Comparison of ENCODE assay signal across 8 mouse cellular contexts in the genomic region with DNA sequence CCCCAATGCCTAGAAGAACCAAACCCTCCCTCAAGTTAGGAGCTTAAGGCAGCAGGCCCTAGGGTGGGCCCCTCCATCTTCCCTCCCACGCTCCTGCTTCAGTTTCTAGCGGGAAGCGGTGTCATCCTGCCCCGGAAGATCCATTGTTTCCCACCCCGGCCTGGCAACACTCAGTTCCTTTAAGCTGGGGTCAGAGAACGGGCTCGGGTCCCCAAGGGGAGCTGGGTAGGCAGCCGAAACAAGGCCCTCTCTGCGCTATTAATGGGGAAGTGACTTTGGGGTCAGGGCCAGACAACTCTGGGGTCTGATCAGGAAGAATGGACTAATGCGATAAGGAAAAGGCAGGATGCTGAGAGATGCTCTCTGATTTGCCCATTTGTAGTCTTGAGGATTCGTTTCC. TPM values are rescaled to one million over a fixed set of nuclear protein-coding genes. Genes with fewer than 3 reads are reported as not detected.
DNase-seq lines count a peak whose midpoint lies in the region; ATAC-seq and TF ChIP-seq lines count a peak whose summit lies in the region.

No protein-coding gene starts in this region.

- H3K9me3 ChIP-seq in CH12.LX (replicated peaks; ENCODE audit: low read length) (no peaks in the 10 kb centered on the region), MEL (replicated peaks; ENCODE audit: insufficient read depth, low read length) (no peaks in the 10 kb centered on the region)
- H3K9me3 ChIP-seq in forebrain, embryonic 11.5 days (ENCODE audit: control insufficient read depth, low read length), result no peaks in the 10 kb centered on the region
- H3K9me3 ChIP-seq in midbrain, embryonic 15.5 days, result no peaks in the 10 kb centered on the region

- in situ Hi-C loops in CH12.LX (cut with MboI; ENCODE audit: low pct_ligation_motif_present, low pct_unique_long_range_greater_than_20kb, low sequenced_read_pairs), result loop anchor here (5.0 kb wide), 2 partner anchors 36 to 129 kb away; no protein-coding TSS in a partner anchor

- peaks cover 5 to 20% of the 10 kb centered on the region in 2 experiments; a peak in 2 of 4 replicates for H3K4me1 ChIP-seq in CH12.LX (ENCODE audit: control insufficient read depth in 1 of 2, insufficient read depth in 2 of 2)
- H3K4me1 ChIP-seq in MEL (ENCODE audit: control insufficient read depth in 1 of 2, insufficient read depth in 2 of 2, low read length in 2 of 2), result peaks cover 2 to 9% of the 10 kb centered on the region in 2 experiments; a peak in 3 of 4 replicates
- H3K4me1 ChIP-seq in forebrain, embryonic 11.5 days (replicated peaks; ENCODE audit: control insufficient read depth, insufficient read depth, low read length), result peaks cover 35% of the 10 kb centered on the region
- peaks cover 23% of the 10 kb centered on the region for H3K4me1 ChIP-seq in midbrain, embryonic 15.5 days

- H3K9ac ChIP-seq in CH12.LX (ENCODE audit: insufficient read depth, low read depth) (peak overlapping the region; percentile 99), MEL (ENCODE audit: control insufficient read depth, low read depth, low read length, poor library complexity, severe bottlenecking) (peak overlapping the region; percentile 57)
- peak overlapping the region; percentile 92; the same call in 1 of the 2 replicates for H3K9ac ChIP-seq in forebrain, embryonic 11.5 days (ENCODE audit: low read length)
- H3K9ac ChIP-seq in midbrain, embryonic 15.5 days, result peak overlapping the region; percentile 20; the same call in 1 of the 2 replicates

- intact Hi-C loops in heart, postnatal 36 days (cut with DNase I), result loop anchor here (5.0 kb wide), 1 partner anchor 299 kb away; a partner anchor contains a TSS

- no peak for TF ChIP-seq RAD21 in CH12.LX (IDR thresholded peaks at IDR 0.05; ENCODE audit: low read depth, low read length)
- TF ChIP-seq RAD21 in MEL (IDR thresholded peaks at IDR 0.05; ENCODE audit: low read depth, low read length), result no peak

- H3K79me2 ChIP-seq in CH12.LX (replicated peaks; ENCODE audit: control insufficient read depth, extremely low read depth, insufficient read depth, poor library complexity, severe bottlenecking) (peaks cover 13% of the 10 kb centered on the region), MEL (ENCODE audit: control insufficient read depth, insufficient read depth, low read length, poor library complexity) (peaks cover 9% of the 10 kb centered on the region)

- peaks cover 36 to 46% of the 10 kb centered on the region in 2 experiments for H3K36me3 ChIP-seq in CH12.LX (replicated peaks in 1 of 2; ENCODE audit: control insufficient read depth in 1 of 2, insufficient read depth in 1 of 2, low read length in 1 of 2)
- H3K36me3 ChIP-seq in MEL (ENCODE audit: control insufficient read depth in 1 of 2, insufficient read depth in 2 of 2, low read length in 2 of 2), result peaks cover 2 to 5% of the 10 kb centered on the region in 2 experiments; a peak in 3 of 4 replicates
- H3K36me3 ChIP-seq in forebrain, embryonic 11.5 days (ENCODE audit: control insufficient read depth, insufficient read depth, low read length), result peaks cover 12% of the 10 kb centered on the region; the same call in 1 of the 2 replicates
- peaks cover 20% of the 10 kb centered on the region for H3K36me3 ChIP-seq in midbrain, embryonic 15.5 days (replicated peaks)

- H3K4me3 ChIP-seq in CH12.LX (replicated peaks in 1 of 3; ENCODE audit: low read depth in 2 of 3, low read length in 2 of 3, poor library complexity in 1 of 3) (peak overlapping the region; percentile 72 to 96 (median 78)), MEL (ENCODE audit: control insufficient read depth in 1 of 2, insufficient read depth in 1 of 2, low read depth in 2 of 2, low read length in 2 of 2) (peak overlapping the region; percentile 54 to 67)
- peak overlapping the region; percentile 67; the same call in 1 of the 2 replicates for H3K4me3 ChIP-seq in forebrain, embryonic 11.5 days (ENCODE audit: low read depth, low read length)
- peak overlapping the region; percentile 64 for H3K4me3 ChIP-seq in midbrain, embryonic 15.5 days

- H3K27me3 ChIP-seq in CH12.LX (replicated peaks), result no peaks in the 10 kb centered on the region
- H3K27me3 ChIP-seq in MEL (ENCODE audit: control insufficient read depth in 1 of 2, insufficient read depth in 2 of 2, low read length in 2 of 2), result no peaks in the 10 kb centered on the region
- peaks cover 2% of the 10 kb centered on the region; the same call in 1 of the 2 replicates for H3K27me3 ChIP-seq in forebrain, embryonic 11.5 days (ENCODE audit: control insufficient read depth, insufficient read depth, low read length)
- 0 out of 2 replicates have a peak, but pooled peaks cover 6% of the 10 kb centered on the region for H3K27me3 ChIP-seq in midbrain, embryonic 15.5 days (replicated peaks)

- 22% methylated on average over 11 of the region's 11 CpGs for WGBS in forebrain, embryonic 11.5 days
- WGBS in midbrain, embryonic 15.5 days, result 23% methylated on average over 11 of the region's 11 CpGs

- DNase-seq in CH12.LX (ENCODE audit: extremely low read depth) (no peak), MEL (ENCODE audit: low read depth, low spot score) (peak; percentile 87)
- peak; percentile 71 for DNase-seq in forebrain, embryonic 11.5 days (ENCODE audit: low spot score)
- DNase-seq in heart, postnatal 36 days, result peak; percentile 62 to 67
- peak; percentile 62 to 75 for DNase-seq in kidney, postnatal 4 days
- DNase-seq in frontal cortex, postnatal 36 days (ENCODE audit: low spot score in 2 of 2), result no peak

- TF ChIP-seq POLR2A in CH12.LX (IDR thresholded peaks at IDR 0.05; ENCODE audit: low read depth, low read length) (no peak), MEL (IDR thresholded peaks at IDR 0.05; ENCODE audit: control insufficient read depth in 1 of 2, insufficient read depth in 1 of 2, low read depth in 1 of 2, low read length in 2 of 2, poor library complexity in 1 of 2) (peak in 1 of 2 experiments; percentile 52; a peak in 1 of 4 replicates)

- ATAC-seq in forebrain, embryonic 11.5 days (replicated peaks; ENCODE audit: low FRiP score), result no peak
- no peak for ATAC-seq in midbrain, embryonic 15.5 days (replicated peaks)
- no peak for ATAC-seq in frontal cortex, adult (ENCODE audit: low TSS enrichment)

- H3K4me2 ChIP-seq in CH12.LX (ENCODE audit: insufficient read depth, low read depth, poor library complexity, severe bottlenecking), result peak overlapping the region; percentile 72
- peak overlapping the region; percentile 77 for H3K4me2 ChIP-seq in forebrain, embryonic 11.5 days (ENCODE audit: low read depth, low read length, severe bottlenecking)
- H3K4me2 ChIP-seq in midbrain, embryonic 15.5 days, result peak overlapping the region; percentile 63

- H3K27ac ChIP-seq in CH12.LX (ENCODE audit: insufficient read depth, low read depth), result no peak overlapping the region
- H3K27ac ChIP-seq in MEL (ENCODE audit: control insufficient read depth, low read depth, low read length), result peak overlapping the region; percentile 38
- no peak overlapping the region for H3K27ac ChIP-seq in forebrain, embryonic 11.5 days (ENCODE audit: low read depth, low read length)
- 0 out of 2 replicates have a peak overlapping the region, but pooled peaks have one; percentile 13 for H3K27ac ChIP-seq in midbrain, embryonic 15.5 days

- TF ChIP-seq EP300 in CH12.LX (IDR thresholded peaks at IDR 0.05; ENCODE audit: low read length), result no peak
- TF ChIP-seq EP300 in MEL (IDR thresholded peaks at IDR 0.05; ENCODE audit: low read depth in 1 of 2, low read length in 2 of 2), result peak; percentile 77 to 80

- TF ChIP-seq CTCF in CH12.LX (conservative IDR thresholded peaks at IDR 0.05 in 1 of 2, IDR thresholded peaks at IDR 0.05 in 1 of 2; ENCODE audit: low read depth in 2 of 2, low read length in 2 of 2) (no peak), MEL (IDR thresholded peaks at IDR 0.05 in 2 of 3, conservative IDR thresholded peaks at IDR 0.05 in 1 of 3; ENCODE audit: control insufficient read depth in 1 of 3, insufficient read depth in 1 of 3, low read depth in 2 of 3, low read length in 3 of 3, poor library complexity in 1 of 3, severe bottlenecking in 1 of 3) (no peak)

- dilution Hi-C loops in CH12.LX (cut with MboI; ENCODE audit: extremely low pct_ligation_motif_present, extremely low pct_unique_long_range_greater_than_20kb, low sequenced_read_pairs), result no loop called here

RNA-seq across cellular contexts. Expression of a gene that starts 1.3 kb away (rescaled TPM):
- total RNA-seq in CH12.LX (2012; rRNA removed) (0.25 and 0.38 TPM in 2 replicates), CH12.LX (2014; rRNA removed) (not detected in 2 replicates), MEL (2012; rRNA removed) (0.39 TPM in 2 replicates)
- polyA plus RNA-seq in CH12.LX (2012; ENCODE audit: insufficient read length, low read depth) (0.16 and 0.22 TPM in 2 replicates), MEL (2012; ENCODE audit: insufficient read depth in 1 of 2, insufficient read length in 2 of 2, low read depth in 1 of 2, low replicate concordance in 2 of 2, missing spikeins in 1 of 2) (under 1 TPM in 1 of 2 experiments, not detected in 1; 0.45 TPM)
- polyA plus RNA-seq in forebrain, embryonic 11.5 days (2014; fragmentation: Nextera tagmentation; extraction: Ambion mirVana), result 15.6 and 18.5 TPM in 2 replicates
- total RNA-seq in heart, postnatal 36 days (2021), result 10 to 100 TPM; 23.3 to 29.6 TPM
- polyA plus RNA-seq in midbrain, embryonic 15.5 days (2015; fragmentation: Nextera tagmentation; extraction: Ambion mirVana), result 6.5 and 7.0 TPM in 2 replicates

RNA-seq across cellular contexts. Expression of a gene that starts 1.3 kb away (rescaled TPM):
- 28.4 and 37.4 TPM in 2 replicates for total RNA-seq in CH12.LX (2012; rRNA removed)
- 27.3 and 29.3 TPM in 2 replicates for total RNA-seq in CH12.LX (2014; rRNA removed)
- polyA plus RNA-seq in CH12.LX (2012; ENCODE audit: insufficient read length, low read depth), result 29.5 and 33.2 TPM in 2 replicates
- total RNA-seq in MEL (2012; rRNA removed), result 26.8 and 39.6 TPM in 2 replicates
- polyA plus RNA-seq in MEL (2012; ENCODE audit: insufficient read depth in 1 of 2, insufficient read length in 2 of 2, low read depth in 1 of 2, low replicate concordance in 2 of 2, missing spikeins in 1 of 2), result 10 to 100 TPM in 1 of 2 experiments, not detected in 1; 21.3 TPM
- polyA plus RNA-seq in forebrain, embryonic 11.5 days (2014; fragmentation: Nextera tagmentation; extraction: Ambion mirVana), result 43.7 and 44.4 TPM in 2 replicates
- total RNA-seq in heart, postnatal 36 days (2021), result 10 to 100 TPM; 29.6 to 31.8 TPM
- 32.7 and 33.5 TPM in 2 replicates for polyA plus RNA-seq in midbrain, embryonic 15.5 days (2015; fragmentation: Nextera tagmentation; extraction: Ambion mirVana)

RNA-seq across cellular contexts. Expression of a gene that starts 1.5 kb away (rescaled TPM):
- total RNA-seq in CH12.LX (2012; rRNA removed) (193 and 208 TPM in 2 replicates), CH12.LX (2014; rRNA removed) (161 and 201 TPM in 2 replicates), MEL (2012; rRNA removed) (190 and 191 TPM in 2 replicates)
- polyA plus RNA-seq in CH12.LX (2012; ENCODE audit: insufficient read length, low read depth) (137 and 153 TPM in 2 replicates), MEL (2012; ENCODE audit: insufficient read depth in 1 of 2, insufficient read length in 2 of 2, low read depth in 1 of 2, low replicate concordance in 2 of 2, missing spikeins in 1 of 2) (100 to 1,000 TPM in 1 of 2 experiments, not detected in 1; 173 TPM)
- polyA plus RNA-seq in forebrain, embryonic 11.5 days (2014; fragmentation: Nextera tagmentation; extraction: Ambion mirVana), result 105 and 109 TPM in 2 replicates
- total RNA-seq in heart, postnatal 36 days (2021), result 100 to 1,000 TPM; 101 to 103 TPM
- polyA plus RNA-seq in midbrain, embryonic 15.5 days (2015; fragmentation: Nextera tagmentation; extraction: Ambion mirVana), result 96.8 and 101 TPM in 2 replicates

RNA-seq across cellular contexts. Expression of a gene that starts 16.7 kb away (rescaled TPM):
- total RNA-seq in CH12.LX (2012; rRNA removed), result 2.9 and 5.7 TPM in 2 replicates
- total RNA-seq in CH12.LX (2014; rRNA removed), result 0.36 and 0.66 TPM in 2 replicates
- 6.0 and 7.2 TPM in 2 replicates for polyA plus RNA-seq in CH12.LX (2012; ENCODE audit: insufficient read length, low read depth)
- total RNA-seq in MEL (2012; rRNA removed), result 5.8 and 7.2 TPM in 2 replicates
- polyA plus RNA-seq in MEL (2012; ENCODE audit: insufficient read depth in 1 of 2, insufficient read length in 2 of 2, low read depth in 1 of 2, low replicate concordance in 2 of 2, missing spikeins in 1 of 2), result 10 to 100 TPM; 25.0 to 43.4 TPM
- polyA plus RNA-seq in forebrain, embryonic 11.5 days (2014; fragmentation: Nextera tagmentation; extraction: Ambion mirVana), result 40.9 and 41.0 TPM in 2 replicates
- total RNA-seq in heart, postnatal 36 days (2021), result 10 to 100 TPM; 26.1 to 29.1 TPM
- 41.3 and 45.3 TPM in 2 replicates for polyA plus RNA-seq in midbrain, embryonic 15.5 days (2015; fragmentation: Nextera tagmentation; extraction: Ambion mirVana)

RNA-seq across cellular contexts. Expression of a gene that starts 27.6 kb away (rescaled TPM):
- 66.4 and 69.6 TPM in 2 replicates for total RNA-seq in CH12.LX (2012; rRNA removed)
- total RNA-seq in CH12.LX (2014; rRNA removed), result 30.6 and 31.9 TPM in 2 replicates
- 87.1 and 92.0 TPM in 2 replicates for polyA plus RNA-seq in CH12.LX (2012; ENCODE audit: insufficient read length, low read depth)
- total RNA-seq in MEL (2012; rRNA removed), result 37.3 and 65.8 TPM in 2 replicates
- 10 to 100 TPM in 1 of 2 experiments, not detected in 1; 84.9 TPM for polyA plus RNA-seq in MEL (2012; ENCODE audit: insufficient read depth in 1 of 2, insufficient read length in 2 of 2, low read depth in 1 of 2, low replicate concordance in 2 of 2, missing spikeins in 1 of 2)
- 53.0 and 61.4 TPM in 2 replicates for polyA plus RNA-seq in forebrain, embryonic 11.5 days (2014; fragmentation: Nextera tagmentation; extraction: Ambion mirVana)
- total RNA-seq in heart, postnatal 36 days (2021), result 10 to 100 TPM; 21.8 to 22.8 TPM
- polyA plus RNA-seq in midbrain, embryonic 15.5 days (2015; fragmentation: Nextera tagmentation; extraction: Ambion mirVana), result 98.2 and 102 TPM in 2 replicates

Comparison
In these comparisons a context has a peak if more than half of its experiments do, and no peak if none do; other contexts are left out.
1. DNase-seq: peak in MEL (single experiment), forebrain, embryonic 11.5 days (single experiment), heart, postnatal 36 days (2 of 2) and kidney, postnatal 4 days (2 of 2); none in CH12.LX (single experiment) and frontal cortex, postnatal 36 days (0 of 2).
2. H3K27ac ChIP-seq: peak in MEL (single experiment) and midbrain, embryonic 15.5 days (single experiment); none in CH12.LX (single experiment) and forebrain, embryonic 11.5 days (single experiment).
3. H3K9ac ChIP-seq: peak in every context shown above with its lines; median percentile 99 in CH12.LX; 92 in forebrain, embryonic 11.5 days; 57 in MEL; 20 in midbrain, embryonic 15.5 days.
4. Peak in every context shown above with its lines, with median percentiles within 50 percentile points of each other: H3K4me2 ChIP-seq and H3K4me3 ChIP-seq.